Mouse (Mus musculus): ENCODE results near the gene Tmem131. TPM values are rescaled to one million over a fixed set of nuclear protein-coding genes. Genes with fewer than 3 reads are reported as not detected.

Gene Tmem131
- polyA plus RNA-seq, 1 experiment from 2014 or later: 13.1 TPM

DNA sequence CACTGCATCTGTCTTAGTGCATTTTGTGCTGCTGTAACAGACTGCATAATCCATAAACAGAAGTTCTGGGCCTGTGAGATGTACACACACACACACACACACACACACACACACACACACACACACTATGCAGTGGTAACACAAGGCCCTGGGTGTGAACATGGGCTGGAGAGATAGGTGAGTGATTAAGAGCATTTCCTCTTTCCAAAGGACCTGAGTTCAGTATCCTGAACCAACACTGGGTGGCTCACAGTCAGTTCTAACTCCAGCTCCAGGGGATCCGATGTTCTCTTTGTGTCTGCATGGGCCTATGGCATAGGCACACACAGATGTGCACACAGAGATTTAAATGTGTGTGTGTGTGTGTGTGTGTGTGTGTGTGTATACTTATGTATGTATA is 72.9 kb downstream of the Tmem131 start:
- Histone ChIP-seq H3K4me2 (ENCODE audit: low read depth, low read length) (no peak overlapping the region), H3K4me1 (ENCODE audit: control insufficient read depth, insufficient read depth, low read length) (no peaks in the 10 kb centered on the region), H3K4me3 (replicated peaks; ENCODE audit: low read length) (no peak overlapping the region), H3K27me3 (ENCODE audit: control insufficient read depth, insufficient read depth, low read length) (no peaks in the 10 kb centered on the region), H3K9me3 (replicated peaks; ENCODE audit: control insufficient read depth, low read length) (no peaks in the 10 kb centered on the region), H3K9ac (ENCODE audit: low read length) (no peak overlapping the region), H3K27ac (ENCODE audit: low read length) (no peak overlapping the region), H3K36me3 (ENCODE audit: control insufficient read depth, insufficient read depth, low read length) (no peaks in the 10 kb centered on the region)
- peak; percentile 68; the same call in 1 of the 2 replicates for ATAC-seq (ENCODE audit: insufficient read depth, low FRiP score)
- 67% methylated on average over 1 of the region's 1 CpGs for WGBS

DNA sequence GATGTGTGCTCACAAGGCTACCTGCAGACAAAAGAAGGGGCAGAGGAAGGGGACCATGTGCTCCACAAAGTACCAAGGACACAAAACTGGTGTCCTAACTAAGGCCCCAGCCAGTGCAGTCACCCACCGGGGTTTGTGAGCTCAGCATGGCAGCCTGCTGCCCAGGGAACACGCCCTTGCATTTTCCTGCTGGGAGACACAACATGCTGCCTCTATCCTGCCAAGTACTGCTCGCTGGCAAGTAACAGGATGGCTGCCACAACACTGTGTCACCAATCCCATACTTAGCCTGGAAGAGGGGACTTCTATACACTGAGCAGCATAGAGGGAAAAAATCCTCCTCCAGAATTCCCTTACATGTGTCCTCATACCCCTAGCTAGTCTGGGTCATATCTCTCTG is 78.7 kb downstream of the Tmem131 start:
- no peak overlapping the region for H3K9ac ChIP-seq (ENCODE audit: low read length)
- no peaks in the 10 kb centered on the region for H3K9me3 ChIP-seq (replicated peaks; ENCODE audit: control insufficient read depth, low read length)
- H3K4me1 ChIP-seq (ENCODE audit: control insufficient read depth, insufficient read depth, low read length): peaks cover 2% of the 10 kb centered on the region; the same call in 1 of the 2 replicates
- WGBS: 78% methylated on average over 3 of the region's 3 CpGs
- no peak overlapping the region for H3K27ac ChIP-seq (ENCODE audit: low read length)
- H3K4me2 ChIP-seq (ENCODE audit: low read depth, low read length): no peak overlapping the region
- no peaks in the 10 kb centered on the region for H3K36me3 ChIP-seq (ENCODE audit: control insufficient read depth, insufficient read depth, low read length)
- no peak for ATAC-seq (ENCODE audit: insufficient read depth, low FRiP score)
- no peak overlapping the region for H3K4me3 ChIP-seq (replicated peaks; ENCODE audit: low read length)
- no peaks in the 10 kb centered on the region for H3K27me3 ChIP-seq (ENCODE audit: control insufficient read depth, insufficient read depth, low read length)

DNA sequence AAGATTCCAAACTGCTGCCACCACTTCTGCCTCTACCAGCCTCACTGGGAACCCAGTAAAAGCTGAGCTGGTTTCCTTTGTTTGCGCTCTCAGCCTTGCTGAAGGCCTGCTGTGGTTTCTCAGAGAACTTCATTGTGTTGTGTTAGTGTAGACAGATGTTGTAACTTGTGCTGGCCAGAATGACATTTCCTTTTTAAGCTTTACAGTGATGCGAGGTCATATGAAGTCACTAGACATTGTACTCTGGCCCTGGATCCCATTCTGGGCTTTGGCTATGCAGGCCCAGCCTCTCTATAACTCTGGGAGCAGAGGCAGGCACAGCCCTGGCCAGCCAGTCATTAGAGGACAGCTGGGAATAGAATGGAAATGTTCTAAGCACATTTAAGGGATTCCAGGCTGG is 81.7 kb downstream of the Tmem131 start:
- no peaks in the 10 kb centered on the region for H3K9me3 ChIP-seq (replicated peaks; ENCODE audit: control insufficient read depth, low read length)
- no peaks in the 10 kb centered on the region for H3K36me3 ChIP-seq (ENCODE audit: control insufficient read depth, insufficient read depth, low read length)
- no peak overlapping the region for H3K4me3 ChIP-seq (replicated peaks; ENCODE audit: low read length)
- 62% methylated on average over 2 of the region's 2 CpGs for WGBS
- ATAC-seq (ENCODE audit: insufficient read depth, low FRiP score): no peak
- no peaks in the 10 kb centered on the region for H3K27me3 ChIP-seq (ENCODE audit: control insufficient read depth, insufficient read depth, low read length)
- no peak overlapping the region for H3K4me2 ChIP-seq (ENCODE audit: low read depth, low read length)
- peak overlapping the region; percentile 68 for H3K27ac ChIP-seq (ENCODE audit: low read length)
- peaks cover 2% of the 10 kb centered on the region; the same call in 1 of the 2 replicates for H3K4me1 ChIP-seq (ENCODE audit: control insufficient read depth, insufficient read depth, low read length)
- no peak overlapping the region for H3K9ac ChIP-seq (ENCODE audit: low read length)

- H3K4me2 ChIP-seq (ENCODE audit: low read depth, low read length): no peak overlapping the region
- no peaks in the 10 kb centered on the region for H3K36me3 ChIP-seq (ENCODE audit: control insufficient read depth, insufficient read depth, low read length)
- peak overlapping the region; percentile 13; the same call in 1 of the 2 replicates for H3K27ac ChIP-seq (ENCODE audit: low read length)
- no peaks in the 10 kb centered on the region for H3K9me3 ChIP-seq (replicated peaks; ENCODE audit: control insufficient read depth, low read length)
- 46% methylated on average over 1 of the region's 1 CpGs for WGBS
- ATAC-seq (ENCODE audit: insufficient read depth, low FRiP score): no peak
- no peak overlapping the region for H3K9ac ChIP-seq (ENCODE audit: low read length)
- no peaks in the 10 kb centered on the region for H3K27me3 ChIP-seq (ENCODE audit: control insufficient read depth, insufficient read depth, low read length)
- H3K4me3 ChIP-seq (replicated peaks; ENCODE audit: low read length): no peak overlapping the region
- peaks cover 2% of the 10 kb centered on the region; the same call in 1 of the 2 replicates for H3K4me1 ChIP-seq (ENCODE audit: control insufficient read depth, insufficient read depth, low read length)
Measured at GRCm38 (mm10) chr1:36860876-36861275, 82.6 kb downstream of the Tmem131 start.

DNA sequence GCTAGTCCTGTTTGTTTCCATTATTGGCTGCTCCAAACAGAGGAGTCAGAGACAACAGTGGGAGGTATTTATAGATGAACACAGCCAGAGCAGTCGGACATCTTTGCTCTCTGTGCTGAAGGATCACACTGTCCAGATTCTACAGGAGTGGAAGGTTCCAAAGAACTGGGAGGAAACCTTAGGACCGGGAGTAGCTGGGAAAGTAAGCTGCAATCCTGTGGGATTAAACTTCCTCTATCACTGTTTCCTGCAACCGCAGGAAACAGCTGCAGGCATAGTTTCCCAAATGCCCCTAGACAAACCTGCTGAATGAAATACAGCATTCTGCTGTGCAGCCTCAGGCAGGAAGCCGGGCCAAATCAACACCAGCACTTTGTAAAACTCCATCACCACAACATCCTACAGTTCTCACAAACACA is 83.0 kb downstream of the Tmem131 start:
- Histone ChIP-seq H3K36me3 (ENCODE audit: control insufficient read depth, insufficient read depth, low read length) (no peaks in the 10 kb centered on the region), H3K9ac (ENCODE audit: low read length) (no peak overlapping the region), H3K4me1 (ENCODE audit: control insufficient read depth, insufficient read depth, low read length) (peaks cover 2% of the 10 kb centered on the region; the same call in 1 of the 2 replicates), H3K27me3 (ENCODE audit: control insufficient read depth, insufficient read depth, low read length) (no peaks in the 10 kb centered on the region), H3K4me3 (replicated peaks; ENCODE audit: low read length) (no peak overlapping the region), H3K27ac (ENCODE audit: low read length) (peak overlapping the region; percentile 13; the same call in 1 of the 2 replicates), H3K9me3 (replicated peaks; ENCODE audit: control insufficient read depth, low read length) (no peaks in the 10 kb centered on the region), H3K4me2 (ENCODE audit: low read depth, low read length) (no peak overlapping the region)
- 37% methylated on average over 4 of the region's 4 CpGs for WGBS
- ATAC-seq (ENCODE audit: insufficient read depth, low FRiP score): no peak

- Histone ChIP-seq H3K4me1 (ENCODE audit: control insufficient read depth, insufficient read depth, low read length) (0 out of 2 replicates have a peak, but pooled peaks cover 2% of the 10 kb centered on the region), H3K4me3 (replicated peaks; ENCODE audit: low read length) (no peak overlapping the region), H3K27ac (ENCODE audit: low read length) (no peak overlapping the region), H3K9me3 (replicated peaks; ENCODE audit: control insufficient read depth, low read length) (no peaks in the 10 kb centered on the region), H3K9ac (ENCODE audit: low read length) (no peak overlapping the region), H3K36me3 (ENCODE audit: control insufficient read depth, insufficient read depth, low read length) (no peaks in the 10 kb centered on the region), H3K27me3 (ENCODE audit: control insufficient read depth, insufficient read depth, low read length) (no peaks in the 10 kb centered on the region), H3K4me2 (ENCODE audit: low read depth, low read length) (no peak overlapping the region)
- no peak for ATAC-seq (ENCODE audit: insufficient read depth, low FRiP score)
- 86% methylated on average over 6 of the region's 6 CpGs for WGBS
Measured at GRCm38 (mm10) chr1:36857081-36857480, 86.4 kb downstream of the Tmem131 start.

DNA sequence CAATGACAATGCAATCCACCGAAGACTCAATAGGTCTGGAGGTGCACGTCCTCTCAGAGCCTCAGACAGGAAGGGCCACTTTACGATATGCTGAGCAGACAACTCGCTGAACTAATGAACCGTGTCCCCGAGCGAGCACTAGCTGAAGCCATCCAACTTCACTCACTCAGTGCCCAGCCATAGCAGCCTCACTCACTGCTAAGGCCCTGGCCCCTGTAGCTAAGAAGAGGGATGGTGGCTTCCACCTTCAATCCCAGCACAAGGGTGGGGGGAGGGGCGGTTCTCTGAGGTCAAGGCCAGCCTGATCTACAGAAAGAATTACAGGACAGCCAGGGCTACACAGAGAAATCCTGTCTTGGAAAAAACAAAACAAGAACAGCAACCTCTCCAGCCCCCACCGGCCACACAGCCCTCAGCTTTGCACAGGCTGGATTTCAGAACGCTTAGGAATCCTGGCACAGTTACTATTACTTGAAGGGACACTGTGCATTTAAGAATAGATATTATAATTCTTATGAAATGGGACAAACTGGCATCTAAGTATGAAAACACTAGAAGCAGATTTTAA is 89.2 kb downstream of the Tmem131 start:
- H3K4me3 ChIP-seq (replicated peaks; ENCODE audit: low read length): no peak overlapping the region
- H3K27me3 ChIP-seq (ENCODE audit: control insufficient read depth, insufficient read depth, low read length): no peaks in the 10 kb centered on the region
- ATAC-seq (ENCODE audit: insufficient read depth, low FRiP score): peak; percentile 7; the same call in 1 of the 2 replicates
- H3K36me3 ChIP-seq (ENCODE audit: control insufficient read depth, insufficient read depth, low read length): no peaks in the 10 kb centered on the region
- H3K9me3 ChIP-seq (replicated peaks; ENCODE audit: control insufficient read depth, low read length): no peaks in the 10 kb centered on the region
- H3K4me1 ChIP-seq (ENCODE audit: control insufficient read depth, insufficient read depth, low read length): no peaks in the 10 kb centered on the region
- H3K9ac ChIP-seq (ENCODE audit: low read length): no peak overlapping the region
- no peak overlapping the region for H3K27ac ChIP-seq (ENCODE audit: low read length)
- H3K4me2 ChIP-seq (ENCODE audit: low read depth, low read length): no peak overlapping the region
- 94% methylated on average over 10 of the region's 10 CpGs for WGBS

DNA sequence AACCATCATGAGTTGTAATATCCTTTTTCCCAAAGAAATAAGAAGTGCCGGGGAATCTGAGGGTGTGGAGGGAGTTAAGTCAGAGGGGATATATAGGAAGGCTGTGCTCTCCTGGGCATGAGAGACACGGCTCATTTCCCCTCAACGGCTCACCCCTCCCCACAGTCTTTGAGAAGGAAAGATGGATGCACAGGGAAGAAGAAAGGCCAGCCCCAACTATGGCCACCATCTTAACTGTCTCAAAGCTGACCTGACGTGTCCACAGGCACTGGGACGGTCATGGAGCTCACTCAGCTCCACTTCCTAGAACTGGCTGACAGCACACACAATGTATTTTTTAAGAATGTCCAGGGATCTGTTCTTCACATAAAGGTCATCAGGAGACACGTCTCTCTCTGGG is 91.4 kb downstream of the Tmem131 start:
- H3K9me3 ChIP-seq (replicated peaks; ENCODE audit: control insufficient read depth, low read length): no peaks in the 10 kb centered on the region
- ATAC-seq (ENCODE audit: insufficient read depth, low FRiP score): no peak
- no peak overlapping the region for H3K4me3 ChIP-seq (replicated peaks; ENCODE audit: low read length)
- no peak overlapping the region for H3K4me2 ChIP-seq (ENCODE audit: low read depth, low read length)
- 77% methylated on average over 6 of the region's 6 CpGs for WGBS
- no peaks in the 10 kb centered on the region for H3K4me1 ChIP-seq (ENCODE audit: control insufficient read depth, insufficient read depth, low read length)
- no peaks in the 10 kb centered on the region for H3K27me3 ChIP-seq (ENCODE audit: control insufficient read depth, insufficient read depth, low read length)
- no peak overlapping the region for H3K27ac ChIP-seq (ENCODE audit: low read length)
- no peaks in the 10 kb centered on the region for H3K36me3 ChIP-seq (ENCODE audit: control insufficient read depth, insufficient read depth, low read length)
- H3K9ac ChIP-seq (ENCODE audit: low read length): no peak overlapping the region

DNA sequence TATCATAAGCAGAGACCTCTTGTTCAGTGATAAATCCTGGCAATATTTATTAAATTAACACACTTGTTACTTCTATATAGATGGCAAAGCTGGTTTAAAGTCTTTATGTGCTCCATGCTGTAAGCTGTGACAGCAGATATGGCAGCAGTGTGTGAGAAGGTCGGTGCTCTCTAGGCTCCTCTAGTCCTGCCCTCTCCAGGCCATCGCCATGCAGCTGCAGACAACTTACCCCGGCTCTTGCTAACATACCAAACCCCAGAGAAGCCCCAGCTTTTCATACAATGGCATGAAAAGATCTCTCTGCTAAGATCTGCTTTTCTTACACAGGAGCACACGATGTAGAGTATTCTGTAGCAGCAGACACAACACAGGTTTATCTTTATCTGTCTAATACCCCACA is 92.1 kb downstream of the Tmem131 start:
- Histone ChIP-seq H3K27me3 (ENCODE audit: control insufficient read depth, insufficient read depth, low read length) (no peaks in the 10 kb centered on the region), H3K27ac (ENCODE audit: low read length) (no peak overlapping the region), H3K4me3 (replicated peaks; ENCODE audit: low read length) (no peak overlapping the region), H3K4me2 (ENCODE audit: low read depth, low read length) (no peak overlapping the region), H3K9ac (ENCODE audit: low read length) (no peak overlapping the region), H3K36me3 (ENCODE audit: control insufficient read depth, insufficient read depth, low read length) (no peaks in the 10 kb centered on the region), H3K4me1 (ENCODE audit: control insufficient read depth, insufficient read depth, low read length) (no peaks in the 10 kb centered on the region), H3K9me3 (replicated peaks; ENCODE audit: control insufficient read depth, low read length) (no peaks in the 10 kb centered on the region)
- ATAC-seq (ENCODE audit: insufficient read depth, low FRiP score): no peak
- WGBS: 80% methylated on average over 4 of the region's 4 CpGs
